Mouse (Mus musculus) R1 (cell line): ENCODE measurements around the gene Fkbp5.
A peak's percentile ranks its signal among the peaks of the same experiment; 100 is the strongest.

Source experiments
- DNase-seq: peaks from one replicate; pipeline ENCODE4 v3.0.0-alpha.2; 2018; ENCODE audit warnings: low read depth, low spot score

The Fkbp5 gene

DNA sequence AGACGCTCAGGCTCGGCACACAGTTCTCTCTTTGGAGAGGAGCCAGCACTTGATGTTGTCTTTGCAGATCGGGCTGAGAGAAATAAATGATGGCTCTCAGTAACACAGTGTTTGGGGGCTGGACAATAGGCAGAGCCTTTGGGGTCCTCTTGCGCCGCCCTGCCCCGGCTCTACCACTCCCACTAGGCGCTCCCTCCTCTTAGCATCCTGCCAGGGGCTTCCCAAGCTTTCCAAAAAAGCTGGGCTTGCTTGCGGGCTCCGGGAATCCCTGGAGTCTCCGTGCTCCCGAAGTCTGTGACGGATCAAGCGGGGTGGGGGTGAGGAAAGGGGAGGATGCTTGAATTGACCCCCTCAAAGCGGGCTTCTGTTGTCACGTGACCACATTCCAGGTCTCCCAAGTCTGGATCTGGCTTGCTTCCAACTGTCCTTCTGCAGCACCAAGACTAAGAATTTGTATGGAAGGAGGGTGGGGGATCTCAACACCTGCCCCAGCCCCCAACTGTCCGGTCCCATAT, at the start of gene Fkbp5:
Gene Fkbp5, minus strand, starts transcription at position 87 of the 515 bp plus-strand sequence.
- peak; percentile 82 for DNase-seq

DNA sequence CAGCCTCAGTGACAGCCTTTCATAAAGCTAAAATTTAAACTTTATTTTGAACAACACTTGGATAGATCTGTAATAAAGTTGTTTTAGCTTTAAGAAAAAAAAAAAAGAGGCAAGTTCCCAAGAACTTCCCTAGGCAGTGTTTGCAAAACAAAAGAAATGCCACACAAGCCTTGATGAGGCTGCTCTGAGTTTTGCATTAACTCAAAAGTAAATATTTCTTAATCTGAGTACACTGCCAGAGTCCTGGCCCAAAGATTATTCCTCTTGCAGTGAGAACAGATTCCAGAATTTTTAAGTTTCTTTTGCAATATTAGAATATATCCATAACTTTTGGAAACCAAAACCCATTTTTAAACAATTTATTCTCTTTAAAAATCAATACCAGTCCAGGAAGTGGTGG, 47.9 kb upstream of the Fkbp5 start:
- DNase-seq, result no peak

DNA sequence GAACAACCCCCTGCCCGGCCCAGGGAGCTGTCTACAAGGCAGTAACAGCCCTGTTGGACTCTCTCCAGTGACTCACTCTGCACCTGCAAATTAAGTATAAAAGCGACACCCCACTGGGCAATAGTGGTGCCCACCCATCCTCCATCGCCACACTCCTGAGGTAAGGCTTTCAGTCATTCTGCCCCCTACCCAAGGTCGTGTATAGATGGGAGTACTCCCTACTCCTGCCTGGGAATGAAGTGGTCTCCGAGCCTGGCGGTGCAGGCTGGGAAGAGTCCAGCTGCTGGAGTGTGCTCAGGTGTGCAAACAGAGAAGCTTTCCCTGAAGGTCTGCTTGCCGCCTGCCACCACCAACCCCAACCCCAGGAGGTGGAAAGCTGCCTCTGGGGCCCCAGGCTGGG, 44.3 kb upstream of the Fkbp5 start:
- no peak for DNase-seq

DNA sequence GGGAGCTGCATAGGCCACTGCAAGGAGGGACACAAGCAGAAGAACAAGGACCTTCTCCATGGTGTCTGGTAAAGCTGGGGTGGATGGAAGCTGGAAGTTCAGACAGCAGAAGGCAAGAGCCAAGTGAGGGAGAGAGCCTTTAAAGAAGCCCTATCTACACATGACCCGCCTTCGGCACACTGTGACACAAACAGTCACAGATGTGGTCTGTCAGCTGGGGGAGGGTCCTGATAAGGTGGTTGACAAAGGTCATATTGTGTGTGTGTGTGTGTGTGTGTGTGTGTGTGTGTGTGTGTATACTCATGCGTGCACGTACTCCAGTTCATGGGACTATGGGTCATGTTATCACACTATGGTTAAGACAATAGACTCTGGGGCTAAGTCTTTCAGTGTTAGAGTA, 43.3 kb upstream of the Fkbp5 start, which contains the start of gene Clps:
Gene Clps, minus strand, starts transcription at position 169 of the 400 bp plus-strand sequence.
- DNase-seq, result no peak

DNA sequence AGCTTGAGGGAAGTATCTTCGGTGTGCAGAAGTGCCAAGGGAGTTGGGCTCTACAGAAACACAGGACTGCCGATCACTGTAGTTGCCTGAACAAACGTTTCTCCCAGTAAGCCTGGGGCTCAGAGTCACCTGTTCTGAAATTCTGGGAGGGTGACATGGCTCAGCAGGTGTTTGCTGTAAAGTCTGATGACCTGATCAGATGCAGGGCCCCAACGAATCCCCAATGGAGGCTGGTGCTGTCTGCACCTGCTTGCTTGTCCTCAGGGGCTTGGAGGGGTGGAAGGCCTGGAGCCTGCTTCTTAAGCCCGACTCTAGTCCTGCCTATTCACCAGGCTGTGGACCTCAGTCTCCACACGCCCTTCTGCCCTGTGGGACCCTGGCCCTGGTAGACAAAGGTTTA, 40.4 kb upstream of the Fkbp5 start:
- no peak for DNase-seq

DNA sequence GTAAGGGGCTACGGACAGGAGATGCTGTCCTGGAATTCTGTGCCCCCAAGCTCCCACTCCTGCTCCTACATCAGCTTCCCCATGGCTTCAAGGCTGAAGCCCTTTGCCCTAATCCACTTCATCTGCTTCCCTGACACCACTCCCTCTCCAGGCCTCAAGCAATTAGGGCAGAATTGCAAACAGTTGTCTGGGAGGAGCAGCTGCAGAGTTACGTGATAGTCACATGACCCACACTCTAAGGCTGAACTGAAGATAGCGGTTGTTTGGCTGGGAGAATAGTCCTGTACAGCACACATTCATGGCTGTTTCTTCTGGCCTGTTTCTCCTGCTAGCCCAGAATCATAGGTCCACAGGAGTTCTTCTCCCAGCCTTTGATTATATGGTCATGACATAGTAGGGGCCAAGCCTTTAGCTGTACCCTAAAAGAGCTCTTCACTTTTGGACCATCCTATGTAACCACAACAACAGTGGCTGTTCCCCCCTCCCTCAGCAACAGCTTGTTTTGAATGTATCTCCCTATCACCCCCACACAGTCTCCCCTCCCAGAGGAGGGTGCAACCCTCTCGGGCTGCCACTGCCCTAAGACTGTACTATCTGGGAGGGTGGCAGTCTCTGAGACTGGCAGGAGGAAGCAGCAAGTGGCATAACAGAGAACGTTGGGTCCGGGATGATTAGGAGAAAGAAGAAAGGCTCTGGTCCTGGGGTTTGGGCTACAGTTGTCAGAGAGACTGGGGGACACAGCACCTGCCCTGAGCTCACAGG, 39.5 kb upstream of the Fkbp5 start:
- DNase-seq, result no peak

DNA sequence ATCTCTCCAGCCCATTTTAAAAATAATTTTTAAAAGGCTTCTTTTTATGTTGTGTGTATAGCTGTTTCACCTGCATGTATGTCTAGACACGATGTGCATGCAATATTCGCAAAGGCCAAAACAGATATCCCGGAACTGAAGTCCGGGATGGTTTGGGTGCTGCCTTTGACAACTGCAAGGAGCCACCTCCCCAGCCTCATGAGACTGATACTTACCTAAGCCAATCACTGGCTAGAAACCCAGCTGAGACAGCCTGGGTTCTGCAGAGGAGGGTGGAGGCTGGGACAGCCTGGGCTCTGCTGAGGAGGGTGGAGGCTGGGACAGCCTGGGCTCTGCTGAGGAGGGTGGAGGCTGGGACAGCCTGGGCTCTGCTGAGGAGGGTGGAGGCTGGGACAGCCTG, 36.7 kb upstream of the Fkbp5 start:
- peak; percentile 73 for DNase-seq

DNA sequence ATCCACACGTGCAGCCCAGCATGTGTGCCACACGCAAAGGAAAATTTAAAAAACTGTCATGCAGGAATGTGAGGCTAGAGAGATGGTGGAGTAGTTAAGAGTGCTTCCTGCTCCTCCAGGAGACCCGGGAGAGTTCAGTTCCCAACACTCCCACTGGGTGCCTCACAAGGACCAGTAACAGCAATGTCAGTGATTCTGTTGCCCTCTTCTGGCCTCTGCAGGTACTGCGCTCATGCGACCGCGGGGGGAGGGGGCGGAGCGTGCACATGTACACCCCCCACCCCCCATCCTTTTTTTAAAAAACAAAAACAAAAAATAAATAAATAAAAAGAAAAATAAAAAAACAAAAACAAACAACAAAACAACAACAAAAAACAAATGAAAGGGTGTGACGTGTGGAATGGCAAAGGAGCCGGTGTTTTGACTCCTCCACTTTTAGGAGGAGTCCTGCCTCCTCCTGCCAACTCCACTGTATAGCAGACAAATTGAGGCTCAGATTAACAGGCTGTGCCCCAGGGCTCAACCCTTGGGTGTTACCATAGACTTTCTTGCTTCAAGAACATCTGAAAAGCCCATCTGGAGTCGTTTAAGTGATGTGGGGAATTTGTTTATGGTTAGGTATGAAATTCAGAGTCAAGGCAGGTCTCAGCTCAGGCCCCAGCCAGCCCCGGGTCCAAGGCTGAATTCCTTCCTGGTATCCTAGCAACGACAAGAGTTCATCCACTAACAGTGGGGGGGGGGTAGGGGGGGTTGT, 35.9 kb upstream of the Fkbp5 start:
- DNase-seq, result peak; percentile 93

DNA sequence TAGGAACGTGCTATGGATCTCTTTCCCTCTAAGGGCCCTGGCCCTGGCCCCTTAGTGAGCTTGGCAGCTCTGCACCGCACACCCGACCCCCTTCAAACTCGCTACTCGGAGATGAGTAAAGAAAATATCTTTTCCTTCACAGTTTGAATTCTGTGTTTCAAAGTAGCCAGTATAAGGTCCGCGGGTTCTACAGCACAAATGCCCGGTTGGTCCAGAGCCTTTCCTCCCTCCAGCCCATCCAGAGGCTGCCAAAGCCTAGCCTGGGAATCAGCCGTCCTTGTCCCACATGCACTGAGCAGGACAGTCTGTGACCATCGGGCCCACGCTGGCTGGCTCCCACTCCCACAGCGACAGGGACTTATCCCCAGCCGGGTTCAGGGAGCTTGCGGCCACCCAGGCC, 31.8 kb upstream of the Fkbp5 start, which contains the start of gene Clpsl2:
Gene Clpsl2, plus strand, starts transcription at position 301 of the 400 bp plus-strand sequence.
- DNase-seq, result no peak

DNA sequence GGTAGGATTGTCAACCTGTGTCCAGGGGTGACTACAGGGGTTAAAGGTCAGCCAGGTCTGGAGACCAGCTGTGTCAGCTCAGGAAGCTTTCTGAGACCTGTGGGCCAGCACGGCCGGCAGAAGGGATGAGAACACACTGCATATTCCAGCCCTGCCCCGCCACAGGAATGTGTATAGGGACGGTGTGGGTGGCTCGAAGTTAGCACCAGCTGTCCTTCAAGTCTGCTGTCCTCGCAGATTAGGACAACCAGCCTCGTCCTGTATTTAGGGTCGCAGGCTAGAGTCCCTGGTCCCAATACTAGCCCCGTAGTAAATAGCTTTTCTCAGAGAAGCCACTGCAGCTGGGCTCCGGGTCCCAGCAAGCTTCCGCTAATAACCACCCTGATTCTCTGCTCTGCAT, 31.2 kb upstream of the Fkbp5 start:
- no peak for DNase-seq

DNA sequence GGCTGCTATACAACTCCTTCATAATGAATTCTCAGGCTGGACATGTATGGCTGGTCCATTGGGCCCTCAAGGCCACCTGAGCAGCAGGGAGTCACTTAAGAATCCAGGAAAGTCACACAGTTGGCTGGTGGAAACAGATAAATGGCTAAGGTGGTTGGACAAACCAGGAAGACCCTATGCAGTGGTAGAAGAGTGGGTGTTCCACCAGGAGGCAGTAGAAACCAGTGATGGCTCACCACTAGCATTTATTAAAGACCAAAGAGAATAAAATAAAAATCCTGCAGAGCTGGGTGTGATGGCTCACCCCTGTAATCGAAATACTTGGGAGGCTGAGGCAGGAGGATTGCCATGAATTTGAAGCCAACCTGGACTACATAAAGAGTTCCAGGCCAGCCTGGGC, 29.6 kb upstream of the Fkbp5 start:
- DNase-seq, result no peak

DNA sequence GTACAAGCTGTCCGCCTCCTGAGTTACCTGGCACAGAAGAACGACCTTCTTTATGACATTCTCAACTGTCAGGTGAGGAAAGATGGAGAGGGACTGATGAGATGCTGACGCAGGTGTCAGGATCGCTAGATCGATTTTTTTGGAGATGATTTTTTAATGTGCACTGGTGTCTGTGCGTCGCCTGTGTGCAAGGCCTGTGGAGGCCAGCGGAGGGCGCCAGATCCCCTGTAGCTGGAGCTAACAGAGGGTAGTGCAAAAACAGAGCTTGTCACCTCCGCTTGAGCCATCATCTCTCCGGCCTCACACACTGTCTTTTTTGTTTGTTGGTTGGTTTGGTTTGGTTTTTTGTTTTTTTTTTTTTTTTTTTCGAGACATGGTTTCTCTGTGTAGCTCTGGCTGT, 20.6 kb upstream of the Fkbp5 start:
- DNase-seq, result peak; percentile 78

DNA sequence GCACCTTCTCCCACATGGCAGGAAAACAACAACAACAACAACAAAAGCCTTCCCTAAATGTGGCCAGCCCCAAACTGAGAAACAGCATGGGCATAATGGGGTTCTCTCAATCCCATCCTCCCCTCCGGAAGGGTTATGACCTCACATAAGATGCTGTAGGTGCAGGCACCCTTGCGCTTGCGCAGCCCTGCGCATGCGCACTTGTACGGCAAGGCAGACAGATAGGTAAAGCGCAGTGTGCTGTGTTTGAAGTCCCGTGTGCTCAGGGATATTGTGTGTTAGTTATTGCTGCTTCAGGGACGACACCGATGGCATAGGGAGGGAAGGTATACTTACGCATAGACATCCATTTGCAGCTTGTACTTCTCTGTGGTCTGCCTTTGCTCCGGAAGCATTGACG, 16.0 kb upstream of the Fkbp5 start:
- DNase-seq, result peak; percentile 89

DNA sequence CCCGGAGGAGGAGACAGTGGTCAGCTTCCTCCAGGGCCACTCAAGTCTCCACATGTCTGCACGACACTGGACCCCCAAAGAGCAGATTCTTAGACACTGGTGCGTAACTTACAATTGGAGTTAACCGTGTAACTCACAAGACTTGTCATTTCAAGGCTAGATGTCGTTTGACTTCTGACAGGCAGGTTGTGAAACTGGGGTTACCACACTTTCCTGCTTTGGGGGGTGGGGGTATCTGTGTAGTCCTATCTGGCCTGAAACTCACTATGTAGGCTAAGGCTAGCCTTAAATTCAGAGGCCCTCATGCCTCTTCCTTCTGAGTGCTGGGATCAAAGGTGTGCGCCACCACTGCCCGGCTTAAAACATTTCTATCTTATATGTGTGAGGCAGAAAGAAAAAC, 15.2 kb upstream of the Fkbp5 start:
- no peak for DNase-seq

DNA sequence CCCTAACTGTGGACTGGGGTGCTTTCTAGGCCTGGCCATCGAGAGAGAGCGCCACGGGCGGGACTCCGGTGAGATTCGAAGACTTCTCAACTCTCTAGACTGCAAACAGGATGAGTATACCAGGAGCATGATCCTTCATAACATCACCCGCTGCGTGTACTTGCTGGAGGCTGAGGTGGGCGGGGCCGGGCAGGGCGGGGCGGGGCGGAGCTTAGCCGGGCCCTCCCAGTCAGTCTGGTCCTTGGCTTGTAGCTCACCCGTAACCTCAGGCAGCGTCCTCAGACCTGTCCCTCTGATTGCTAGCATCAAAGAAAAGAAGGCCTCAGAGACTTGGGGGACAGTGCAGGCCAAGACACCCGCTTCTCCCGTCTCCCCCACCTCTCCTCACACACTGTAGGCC, 14.6 kb upstream of the Fkbp5 start:
- peak; percentile 78 for DNase-seq

DNA sequence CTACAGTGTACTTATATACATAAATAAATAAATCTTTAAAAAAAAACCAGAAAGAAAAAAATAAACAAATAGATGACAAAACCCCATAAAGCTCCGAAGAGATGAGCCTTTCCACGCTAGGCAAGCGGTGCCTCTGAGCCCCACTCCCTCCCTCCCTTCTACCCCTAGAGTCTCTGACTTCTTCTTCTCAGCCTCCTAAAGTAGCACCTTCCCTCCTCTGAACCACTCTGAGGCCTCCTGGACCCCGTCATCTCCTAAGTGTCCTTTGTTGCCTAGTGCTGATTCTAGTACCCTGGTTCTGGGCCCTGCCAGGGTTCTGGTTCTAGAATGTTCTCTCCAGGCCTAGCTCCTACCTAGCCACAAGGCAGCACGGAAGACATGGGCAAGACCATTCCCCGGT, 13.2 kb upstream of the Fkbp5 start, which contains the start of gene Armc12:
Gene Armc12, plus strand, starts transcription at position 301 of the 400 bp plus-strand sequence.
- no peak for DNase-seq

DNA sequence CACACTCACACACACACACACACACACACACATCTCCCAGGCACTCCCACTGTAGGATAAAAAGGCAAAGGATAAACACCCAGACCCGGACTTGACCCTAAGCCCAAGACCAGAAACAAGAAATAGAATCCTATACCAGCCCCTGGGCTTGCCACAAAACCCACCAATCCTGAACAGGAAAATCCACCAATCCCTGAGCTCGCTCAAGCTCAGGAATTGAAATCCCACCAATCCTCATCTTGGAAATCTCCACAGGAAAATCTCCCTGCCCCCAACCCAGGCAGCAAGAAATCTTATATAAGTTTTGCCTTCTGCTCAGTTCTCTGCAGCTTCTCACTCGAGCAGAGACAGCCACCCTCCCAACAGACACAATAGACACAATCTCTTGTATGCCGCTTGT, 11.8 kb upstream of the Fkbp5 start:
- DNase-seq, result peak; percentile 82

DNA sequence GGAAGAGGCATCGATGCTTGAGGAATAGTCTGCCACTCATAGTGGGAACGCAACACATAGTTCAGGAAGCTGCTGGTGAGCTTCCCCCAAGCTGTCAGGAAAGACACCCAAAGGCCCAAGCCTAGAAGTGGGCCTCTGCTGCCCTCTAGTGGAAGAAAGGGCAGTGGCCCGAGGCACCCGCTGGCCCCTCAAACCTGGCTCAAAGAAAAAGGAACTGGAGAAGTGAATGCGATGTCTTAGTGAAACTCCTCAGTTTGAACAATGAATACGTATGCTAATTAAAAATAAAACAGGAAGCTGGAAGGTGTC, 10.7 kb upstream of the Fkbp5 start:
- DNase-seq, result peak; percentile 72

DNA sequence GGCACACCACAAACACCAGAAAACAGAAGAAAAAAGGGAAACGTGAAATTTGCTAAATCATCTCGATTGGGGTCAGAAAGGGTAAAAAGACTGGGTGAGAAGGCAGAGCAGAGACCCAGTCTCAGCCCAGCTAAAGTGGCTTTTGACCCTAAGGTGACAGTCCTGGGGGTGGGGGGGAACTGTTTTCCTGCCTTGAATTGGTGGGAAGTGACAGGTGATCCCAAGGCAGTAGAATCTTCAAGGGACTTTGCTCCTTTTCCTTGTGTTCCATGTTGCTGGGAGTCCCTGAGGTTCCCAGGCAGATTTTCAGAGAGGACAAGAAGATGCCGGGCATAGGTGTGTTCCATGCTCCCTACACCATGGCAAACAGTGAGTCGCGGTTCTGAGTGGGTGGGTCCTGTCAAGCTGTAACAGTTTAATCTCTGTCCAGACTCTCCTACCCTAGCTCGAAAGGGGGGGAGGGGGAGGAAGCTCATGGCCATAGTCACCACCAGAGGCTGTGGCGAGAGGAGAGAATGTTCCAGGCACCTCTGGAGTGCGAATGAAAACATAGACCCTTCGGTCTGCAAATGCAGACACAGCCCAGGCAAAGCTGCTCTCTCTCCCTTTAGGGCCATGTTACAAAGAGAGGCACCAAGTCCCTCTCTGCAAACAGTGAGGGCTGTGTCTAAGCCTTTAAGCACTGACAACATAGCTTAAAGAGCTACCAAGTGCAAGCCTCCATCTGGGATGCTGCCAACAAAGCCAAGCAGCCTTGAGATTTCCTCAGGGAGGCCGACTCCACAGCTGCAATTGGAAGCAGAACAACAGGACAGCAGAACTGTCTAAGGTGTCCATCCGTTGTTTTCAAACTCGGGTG, 10.1 kb upstream of the Fkbp5 start:
- no peak for DNase-seq

DNA sequence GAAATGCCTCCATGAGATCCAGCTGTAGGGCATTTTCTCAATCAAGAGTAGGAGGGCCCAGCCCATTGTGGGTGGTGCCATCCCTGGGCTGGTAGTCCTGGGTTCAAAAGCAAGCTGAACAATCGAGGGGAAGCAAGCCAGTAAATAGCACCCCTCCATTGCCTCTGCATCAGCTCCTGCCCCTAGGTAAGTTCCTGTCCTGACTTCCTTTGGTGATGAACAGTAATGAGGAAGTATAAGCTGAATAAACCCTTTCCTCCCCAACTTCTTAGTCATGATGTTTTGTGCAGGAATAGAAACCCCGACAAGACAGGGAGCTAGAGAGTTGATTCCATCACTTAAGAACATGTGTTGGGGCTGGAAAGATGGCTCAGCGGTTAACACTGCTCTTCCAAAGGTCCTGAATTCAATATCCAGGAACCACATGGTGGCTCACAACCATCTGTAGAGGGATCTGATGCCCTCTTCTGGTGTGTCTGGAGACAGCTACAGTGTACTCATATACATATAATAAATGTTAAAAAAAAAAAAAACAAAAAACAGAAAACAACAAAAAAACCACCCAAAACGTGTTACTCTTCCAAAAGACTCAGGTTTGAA, 7.6 kb upstream of the Fkbp5 start:
- no peak for DNase-seq

DNA sequence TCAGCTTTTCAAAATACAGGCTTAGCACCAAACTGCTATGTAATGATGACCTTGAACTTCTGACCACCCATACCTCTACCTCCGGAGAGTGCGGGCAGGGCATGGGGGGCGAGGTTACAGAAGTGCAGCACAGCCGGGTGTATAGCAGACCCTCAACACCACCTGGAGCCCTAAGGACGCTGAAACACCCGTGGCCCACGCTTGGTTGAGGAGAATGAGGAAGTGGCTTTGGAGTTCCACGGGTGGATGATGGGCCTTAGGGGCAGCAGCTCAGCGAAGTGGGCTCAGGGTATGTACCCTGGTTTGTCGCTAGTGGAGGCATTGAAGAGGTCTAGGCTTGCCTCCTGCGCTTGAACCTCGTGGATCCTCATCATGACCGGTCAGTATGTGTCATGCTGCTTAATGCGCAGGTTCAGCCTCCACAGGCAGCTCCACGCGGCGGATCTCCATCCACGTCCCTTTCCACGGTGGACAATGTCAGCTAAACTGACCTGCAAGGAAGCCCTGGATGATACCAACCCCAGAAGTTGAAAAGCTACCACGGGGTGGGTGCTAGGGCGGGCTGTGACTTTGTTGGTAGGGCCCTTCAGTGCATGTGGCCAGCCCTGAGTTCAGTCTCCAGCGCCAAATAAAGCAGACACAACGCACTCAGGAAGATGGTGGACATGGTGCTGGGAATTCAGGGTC, 6.8 kb upstream of the Fkbp5 start:
- DNase-seq, result peak; percentile 39
